Comparison of ENCODE assay signal across 22 mouse cellular contexts in the genomic region with DNA sequence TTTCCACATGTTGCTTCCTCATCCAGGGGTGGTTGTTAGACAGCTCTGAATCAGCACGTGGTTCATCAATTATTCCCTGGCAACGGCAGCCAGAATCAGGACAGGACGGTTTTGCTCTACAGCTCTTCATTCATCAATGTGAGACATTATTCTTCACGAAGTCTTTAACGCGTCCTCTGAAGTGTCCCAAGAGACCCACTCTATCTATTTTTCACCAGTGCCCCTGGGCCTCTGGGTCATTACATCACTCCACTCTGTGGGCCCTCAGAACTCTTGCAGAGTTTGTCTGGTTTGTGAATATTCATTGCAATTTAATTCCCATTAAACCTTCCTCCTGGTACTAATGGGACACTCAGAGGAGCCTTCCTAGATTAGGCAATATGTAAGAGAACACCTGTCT.
"Had no signal": no experiment of that assay in that cellular context is flagged by ENCODE, and none has a peak within 500 bp of the region (broad histone marks: within the 10 kb centered on the region; RNA-seq: fewer than 3 reads in every experiment).

No protein-coding gene starts in this region.

- H3K4me2 ChIP-seq: liver, embryonic 15.5 days; lung, embryonic 15.5 days; midbrain, embryonic 12.5 days; neural tube, embryonic 13.5 days; neural tube, embryonic 15.5 days had no signal

- H3K9me3 ChIP-seq: liver, embryonic 15.5 days; lung, embryonic 15.5 days; megakaryocyte, embryonic 14.5 days; midbrain, embryonic 10.5 days; midbrain, embryonic 12.5 days; neural tube, embryonic 13.5 days; neural tube, embryonic 15.5 days had no signal

- H3K27ac ChIP-seq: liver, embryonic 15.5 days; lung, embryonic 15.5 days; macrophage; midbrain, embryonic 10.5 days; midbrain, embryonic 12.5 days; neural tube, embryonic 13.5 days; neural tube, embryonic 15.5 days had no signal

- H3K4me1 ChIP-seq: liver, embryonic 15.5 days had no signal

- DNase-seq: liver, postnatal 0 days; lung, postnatal 14 days; lung, postnatal 36 days; midbrain, embryonic 14.5 days; retina, postnatal 1 day; right cerebral cortex, postnatal 25 days; right cerebral cortex, postnatal 4 days; spleen, adult 18-20 months; thymus, adult 18-20 months; thymus, postnatal 14 days; thymus, postnatal 36 days had no signal

- ATAC-seq: liver, postnatal 0 days; lung, postnatal 0 days; midbrain, embryonic 16.5 days had no signal

- H3K27me3 ChIP-seq: liver, embryonic 15.5 days; lung, embryonic 15.5 days; midbrain, embryonic 12.5 days; neural tube, embryonic 13.5 days; neural tube, embryonic 15.5 days had no signal

- H3K36me3 ChIP-seq: liver, embryonic 15.5 days; lung, embryonic 15.5 days; midbrain, embryonic 10.5 days; midbrain, embryonic 12.5 days; neural tube, embryonic 13.5 days; neural tube, embryonic 15.5 days had no signal

- H3K4me3 ChIP-seq: liver, embryonic 15.5 days; lung, embryonic 15.5 days; megakaryocyte, embryonic 14.5 days; midbrain, embryonic 10.5 days; midbrain, embryonic 12.5 days; myocyte; neural tube, embryonic 13.5 days; neural tube, embryonic 15.5 days had no signal

- H3K9ac ChIP-seq: liver, embryonic 15.5 days; liver, postnatal 0 days; lung, embryonic 15.5 days; midbrain, embryonic 12.5 days; neural tube, embryonic 13.5 days; neural tube, embryonic 15.5 days had no signal
